Mouse (Mus musculus) liver, postnatal 0 days (tissue): ENCODE results near the gene Bpifb5. TPM values are rescaled to one million over a fixed set of nuclear protein-coding genes. Genes with fewer than 3 reads are reported as not detected.

Source experiments
- ATAC-seq: fragments of 200-750 bp; cut with Nextera tagmentation; 2 replicates; pipeline ENCODE4 v1.8.0; 2017; ENCODE audit warnings: mild to moderate bottlenecking, moderate library complexity
- DNase-seq: peaks from one replicate; pipeline ENCODE4 v3.0.0-alpha.2; 2016
- H3K27ac ChIP-seq: fragments of 300-500 bp; sonication (generic); 2 replicates; pipeline ENCODE4 v1.5.1; 2014; ENCODE audit warnings: antibody characterized with exemption, moderate library complexity, mild to moderate bottlenecking, low read depth
- H3K27me3 ChIP-seq: fragments of 300-500 bp; sonication (generic); 2 replicates; pipeline ENCODE4 v1.6.1; 2014; ENCODE audit warnings: low read length, control low read depth, mixed read lengths; ENCODE audit not compliant: insufficient read depth
- H3K36me3 ChIP-seq: fragments of 300-500 bp; sonication (generic); replicated peaks from 2 replicates; pipeline ENCODE4 v1.6.1; 2014; ENCODE audit warnings: mild to moderate bottlenecking, control low read depth, low read length, moderate library complexity, mixed read lengths; ENCODE audit not compliant: insufficient read depth
- H3K4me1 ChIP-seq: fragments of 300-500 bp; sonication (generic); 2 replicates; pipeline ENCODE4 v1.6.1; 2014; ENCODE audit warnings: antibody characterized with exemption, mild to moderate bottlenecking, control low read depth; ENCODE audit not compliant: insufficient read depth
- H3K4me2 ChIP-seq: fragments of 300-500 bp; sonication (generic); 2 replicates; pipeline ENCODE4 v1.6.1; 2014; ENCODE audit warnings: low read depth, mild to moderate bottlenecking, low read length, moderate library complexity, mixed read lengths
- H3K4me3 ChIP-seq: fragments of 300-500 bp; sonication (generic); 2 replicates; pipeline ENCODE4 v1.5.1; 2014; ENCODE audit warnings: low read depth, low read length
- H3K9ac ChIP-seq: fragments of 300-500 bp; sonication (generic); replicated peaks from 2 replicates; pipeline ENCODE4 v1.6.1; 2014; ENCODE audit warnings: mild to moderate bottlenecking, moderate library complexity
- H3K9me3 ChIP-seq: fragments of 300-500 bp; sonication (generic); 2 replicates; pipeline ENCODE4 v1.6.1; 2016; ENCODE audit warnings: mild to moderate bottlenecking, control low read depth, low read length, mixed read lengths
- CTCF ChIP-seq: sonication (generic); IDR thresholded peaks from 2 replicates; pipeline ENCODE4 v1.5.1; 2016; ENCODE audit warnings: antibody characterized with exemption, low read depth
- EP300 ChIP-seq: IDR thresholded peaks from 2 replicates; pipeline ENCODE4 v1.6.1; 2016; ENCODE audit warnings: antibody characterized with exemption, low read depth, mild to moderate bottlenecking
- WGBS: fragments of 180-500 bp; shearing (Covaris S2); extraction: QIAGEN DNeasy Blood & Tissue Kit; methylation state at CpG from one replicate; pipeline ENCODE4 v1.1.7; 2014; ENCODE audit not compliant: insufficient replicate concordance; 5-methylcytosine and 5-hydroxymethylcytosine counted together
- polyA plus RNA-seq: library from polyadenylated mRNA; unstranded; fragments of >200 nt; fragmentation: Nextera tagmentation; extraction: Ambion mirVana; gene quantifications from 2 replicates; pipeline ENCODE4 v1.2.1, GENCODE M21; 2015

Gene Bpifb5
- polyA plus RNA-seq, 1 experiment from 2014 or later: not detected

DNA sequence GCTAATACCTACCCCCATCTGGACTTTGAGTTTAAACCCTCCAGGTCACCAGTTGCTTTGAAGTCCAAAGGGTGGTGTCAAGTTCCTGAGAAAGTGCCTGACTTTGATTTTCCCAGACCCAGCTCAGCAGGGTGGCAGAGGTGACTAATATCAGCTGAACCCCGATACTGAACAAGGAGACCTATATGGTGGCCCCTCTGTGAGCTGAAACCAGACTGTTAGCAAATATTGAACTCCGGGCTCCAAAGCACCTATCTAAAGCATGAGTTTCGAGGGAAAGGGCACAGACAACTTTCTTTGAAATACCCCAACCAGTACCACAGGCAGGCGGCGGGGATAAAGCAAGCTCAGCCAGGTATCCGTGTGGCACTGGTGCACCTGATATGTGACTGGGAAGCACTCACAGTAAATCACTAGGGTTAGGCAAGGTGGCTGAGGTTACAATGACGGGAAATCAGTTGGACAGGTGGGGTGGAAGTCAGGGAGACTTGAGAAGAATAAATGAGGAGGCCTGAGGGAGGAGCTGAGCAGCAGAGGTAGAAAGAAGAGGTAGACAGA lies 33.6 kb upstream of the Bpifb5 start:
- H3K4me3 ChIP-seq: no peak overlapping the region
- no peak for DNase-seq
- TF ChIP-seq EP300 (no peak), CTCF (no peak)
- no peak for ATAC-seq
- no peaks in the 10 kb centered on the region for H3K9me3 ChIP-seq
- 64% methylated on average over 7 of the region's 7 CpGs for WGBS
- no peak overlapping the region for H3K4me2 ChIP-seq
- H3K36me3 ChIP-seq: no peaks in the 10 kb centered on the region
- no peak overlapping the region for H3K9ac ChIP-seq
- H3K4me1 ChIP-seq: 0 out of 2 replicates have a peak, but pooled peaks cover 3% of the 10 kb centered on the region
- no peaks in the 10 kb centered on the region for H3K27me3 ChIP-seq
- H3K27ac ChIP-seq: no peak overlapping the region

DNA sequence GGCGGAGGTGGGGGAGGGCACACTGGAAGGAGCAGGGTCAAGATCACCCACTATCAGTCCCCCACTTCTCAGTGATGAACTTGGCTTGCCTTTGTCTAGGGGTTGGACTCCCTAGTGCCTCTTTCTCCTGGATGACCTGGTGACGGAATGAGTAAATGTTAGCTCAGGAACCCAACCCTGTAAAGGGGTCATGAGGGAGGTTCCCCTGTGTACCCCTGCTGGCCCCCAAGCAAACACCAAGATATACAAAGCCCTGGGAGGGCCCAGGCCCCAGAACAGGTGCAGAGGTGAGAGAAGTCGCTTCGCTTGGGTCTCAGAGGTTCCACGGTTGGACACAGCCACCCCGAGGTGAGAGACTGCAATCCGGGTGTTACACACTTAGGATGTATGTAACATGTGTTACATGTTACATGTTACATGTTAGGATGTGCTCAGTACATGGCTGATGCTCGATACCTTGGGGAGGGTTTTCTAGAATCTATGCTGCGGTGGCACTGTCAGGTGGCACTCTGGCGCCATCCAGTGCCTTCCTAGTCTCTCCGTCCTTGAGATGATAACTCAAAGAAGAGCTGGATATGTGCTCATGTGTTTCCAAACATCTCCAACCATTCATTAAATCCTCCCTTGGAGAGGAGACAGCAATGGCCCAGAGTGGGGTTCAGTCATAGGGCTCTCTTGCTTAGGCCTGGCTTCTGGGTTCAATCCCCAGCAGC lies 32.8 kb upstream of the Bpifb5 start, which contains the start of gene Bpifb1:
Gene Bpifb1 (plus strand): TSS at position 273 of the 713 bp plus-strand sequence.
- H3K4me2 ChIP-seq: no peak within 1 kb of the TSS
- H3K27ac ChIP-seq: no peak within 1 kb of the TSS
- no peak within 1 kb of the TSS for H3K4me3 ChIP-seq
- H3K27me3 ChIP-seq: no peaks in the 10 kb centered on the region
- H3K9me3 ChIP-seq: no peaks in the 10 kb centered on the region
- WGBS: 72% methylated on average over 11 of the region's 11 CpGs
- H3K4me1 ChIP-seq: 0 out of 2 replicates have a peak, but pooled peaks cover 3% of the 10 kb centered on the region
- ATAC-seq: no peak
- H3K9ac ChIP-seq: no peak within 1 kb of the TSS
- H3K36me3 ChIP-seq: no peaks in the 10 kb centered on the region
- no peak for DNase-seq
- TF ChIP-seq EP300 (no peak), CTCF (peak; percentile 39)

DNA sequence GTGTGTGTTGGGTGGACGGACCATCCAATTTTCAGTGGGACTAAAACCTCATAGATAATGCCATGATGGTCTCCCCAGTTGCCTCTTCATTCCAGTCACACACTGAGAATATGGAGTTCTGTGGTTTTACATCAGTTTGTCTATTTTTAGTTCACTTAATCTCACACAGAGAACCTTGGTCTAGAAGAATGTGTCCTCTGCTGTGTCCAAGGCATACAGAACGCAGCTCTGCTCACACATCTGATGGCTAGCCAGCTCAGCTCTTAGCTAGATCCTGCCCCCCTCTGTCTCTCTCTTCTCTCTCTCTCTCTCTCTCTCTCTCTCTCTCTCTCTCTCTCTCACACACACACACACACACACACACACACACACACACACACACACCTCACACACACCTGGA lies 31.4 kb upstream of the Bpifb5 start:
- H3K27me3 ChIP-seq: no peaks in the 10 kb centered on the region
- no peak overlapping the region for H3K27ac ChIP-seq
- no peak overlapping the region for H3K4me2 ChIP-seq
- WGBS: 78% methylated on average over 2 of the region's 2 CpGs
- TF ChIP-seq CTCF (no peak), EP300 (no peak)
- 0 out of 2 replicates have a peak, but pooled peaks cover 3% of the 10 kb centered on the region for H3K4me1 ChIP-seq
- DNase-seq: no peak
- H3K9ac ChIP-seq: no peak overlapping the region
- no peak overlapping the region for H3K4me3 ChIP-seq
- H3K36me3 ChIP-seq: no peaks in the 10 kb centered on the region
- ATAC-seq: no peak
- no peaks in the 10 kb centered on the region for H3K9me3 ChIP-seq

DNA sequence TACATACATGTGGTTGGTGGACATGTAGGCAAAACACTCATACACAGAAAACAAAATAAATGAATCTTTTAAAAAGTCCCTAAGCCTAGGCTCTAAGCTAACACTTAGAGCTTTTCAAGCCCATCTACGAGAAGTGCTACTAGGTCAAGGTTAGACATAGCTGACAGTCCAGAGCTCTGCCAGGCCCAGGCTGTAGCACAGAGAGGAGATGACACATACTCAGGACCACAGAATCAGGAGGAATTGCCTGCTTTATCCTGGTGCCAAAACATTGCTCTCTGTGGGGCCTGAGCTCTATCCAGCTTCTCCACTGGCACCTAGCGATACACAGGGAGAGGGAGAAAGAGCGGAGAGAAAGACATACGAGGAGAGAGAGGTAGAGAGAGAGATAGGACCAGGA lies 30.5 kb upstream of the Bpifb5 start:
- Histone ChIP-seq H3K36me3 (no peaks in the 10 kb centered on the region), H3K27ac (no peak overlapping the region), H3K4me2 (no peak overlapping the region), H3K9me3 (no peaks in the 10 kb centered on the region), H3K27me3 (no peaks in the 10 kb centered on the region), H3K9ac (no peak overlapping the region), H3K4me1 (0 out of 2 replicates have a peak, but pooled peaks cover 3% of the 10 kb centered on the region), H3K4me3 (no peak overlapping the region)
- DNase-seq (no peak), ATAC-seq (no peak)
- 76% methylated on average over 4 of the region's 4 CpGs for WGBS
- no peak for TF ChIP-seq CTCF
- TF ChIP-seq EP300: no peak

DNA sequence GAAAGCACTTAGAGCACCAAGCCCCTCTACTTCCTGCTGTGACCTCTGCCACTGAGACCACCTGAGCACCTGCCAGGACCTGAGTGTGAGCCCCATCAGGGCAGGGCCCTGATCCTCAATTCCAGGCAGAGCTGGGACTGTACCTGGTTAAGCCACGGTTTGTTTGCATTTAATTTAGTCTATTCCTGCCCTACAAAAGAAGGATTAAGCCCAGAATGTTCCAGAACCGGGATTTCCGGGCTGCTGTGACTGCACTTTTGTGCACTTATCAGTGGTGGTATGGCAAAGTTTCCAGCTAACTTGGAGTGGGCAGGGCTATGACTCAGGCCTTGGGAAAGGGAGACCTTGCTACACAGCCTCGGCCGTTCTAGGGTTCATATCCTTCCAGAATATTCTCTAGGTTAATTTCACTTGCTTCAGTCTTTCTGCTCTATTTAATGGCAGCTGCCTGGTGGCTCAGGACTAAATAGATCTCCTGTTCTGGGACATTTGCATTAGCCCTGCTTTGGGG lies 29.5 kb upstream of the Bpifb5 start:
- Histone ChIP-seq H3K9me3 (no peaks in the 10 kb centered on the region), H3K27ac (no peak overlapping the region), H3K9ac (no peak overlapping the region), H3K4me3 (no peak overlapping the region), H3K36me3 (no peaks in the 10 kb centered on the region), H3K27me3 (no peaks in the 10 kb centered on the region), H3K4me1 (0 out of 2 replicates have a peak, but pooled peaks cover 3% of the 10 kb centered on the region), H3K4me2 (no peak overlapping the region)
- TF ChIP-seq EP300: no peak
- no peak for TF ChIP-seq CTCF
- no peak for ATAC-seq
- no peak for DNase-seq
- 62% methylated on average over 5 of the region's 5 CpGs for WGBS

DNA sequence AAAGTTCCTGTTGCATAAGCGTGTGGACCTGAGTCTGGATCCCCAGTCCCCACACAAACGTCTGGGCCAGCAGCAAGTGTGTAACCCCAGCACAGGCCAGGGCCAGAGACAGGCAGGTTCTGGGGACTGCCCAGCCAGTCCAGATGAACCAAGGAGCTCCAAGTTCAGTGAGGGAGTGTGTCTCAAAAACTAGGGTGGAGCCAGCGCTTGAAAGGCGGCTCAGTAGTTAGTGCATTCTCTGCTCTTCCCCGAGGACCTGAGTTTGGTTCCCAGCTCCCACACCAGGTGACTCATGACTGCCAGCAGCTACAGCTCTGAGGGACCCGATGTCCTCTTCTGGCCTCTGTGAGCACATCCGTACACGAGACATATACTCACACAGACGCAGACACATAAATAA lies 26.5 kb upstream of the Bpifb5 start:
- H3K27me3 ChIP-seq: no peaks in the 10 kb centered on the region
- no peak overlapping the region for H3K4me2 ChIP-seq
- TF ChIP-seq EP300 (no peak), CTCF (no peak)
- no peaks in the 10 kb centered on the region for H3K36me3 ChIP-seq
- WGBS: 79% methylated on average over 9 of the region's 9 CpGs
- H3K27ac ChIP-seq: no peak overlapping the region
- ATAC-seq (no peak), DNase-seq (no peak)
- no peaks in the 10 kb centered on the region for H3K9me3 ChIP-seq
- no peaks in the 10 kb centered on the region for H3K4me1 ChIP-seq
- no peak overlapping the region for H3K9ac ChIP-seq
- H3K4me3 ChIP-seq: no peak overlapping the region
